Mouse (Mus musculus): Measurements from ENCODE around the gene C77080. TPM values are rescaled to one million over a fixed set of nuclear protein-coding genes. Genes with fewer than 3 reads are reported as not detected.

The C77080 gene
- polyA plus RNA-seq, 1 experiment from 2014 or later: 5.2 TPM

DNA sequence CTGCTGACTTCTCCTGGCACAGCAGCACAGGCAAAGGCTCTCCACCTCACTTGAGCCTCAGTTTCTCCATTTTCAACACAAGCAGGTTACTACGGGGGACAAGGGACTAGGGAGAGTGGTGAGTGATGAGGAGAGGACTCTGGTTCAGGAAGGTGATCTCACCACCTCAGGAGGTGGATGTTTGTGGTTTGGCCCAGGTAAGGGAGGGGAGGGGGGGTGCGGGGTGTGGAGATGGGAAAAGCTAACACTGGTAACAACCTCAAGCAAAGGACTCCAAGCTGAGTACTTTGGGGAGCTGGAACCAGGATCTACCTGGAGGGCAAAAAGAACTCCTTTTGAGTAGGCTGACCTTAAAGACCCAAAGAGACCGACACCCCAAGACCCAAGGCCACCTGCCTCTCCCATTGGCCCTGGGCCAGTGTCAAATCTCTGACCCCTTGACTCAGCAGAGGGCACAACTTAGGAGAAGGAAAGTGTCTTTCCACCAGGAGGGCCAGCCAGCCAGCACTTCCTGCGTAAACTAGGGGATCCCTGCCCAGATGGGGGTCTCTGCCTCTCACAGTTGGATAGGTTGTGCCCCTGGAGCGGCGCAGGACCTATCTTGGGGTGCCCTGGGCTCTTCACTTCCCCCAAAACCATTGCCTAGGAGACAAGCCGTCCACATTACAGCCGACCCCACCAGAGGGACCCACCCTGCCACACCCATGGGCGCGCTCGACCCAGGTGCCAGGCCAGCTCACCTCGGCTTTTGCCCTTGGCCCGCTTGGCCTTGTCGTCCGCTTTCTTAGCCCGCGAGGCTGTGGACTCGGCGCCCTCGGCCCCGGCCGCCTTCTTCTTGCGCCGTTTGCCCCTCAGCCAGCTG is 13.6 kb downstream of the C77080 start:
- ATAC-seq (ENCODE audit: borderline replicate concordance, extremely low read depth, low FRiP score, low TSS enrichment): no peak
- WGBS: 10% methylated on average over 24 of the region's 24 CpGs
- H3K9me3 ChIP-seq: no peaks in the 10 kb centered on the region
- H3K27ac ChIP-seq: no peak overlapping the region
- peak overlapping the region; percentile 90 for H3K4me2 ChIP-seq
- peak overlapping the region; percentile 48 for H3K4me3 ChIP-seq
- peaks cover 61% of the 10 kb centered on the region for H3K4me1 ChIP-seq
- H3K27me3 ChIP-seq: peaks cover 48% of the 10 kb centered on the region
- peak overlapping the region; percentile 48 for H3K9ac ChIP-seq
- H3K36me3 ChIP-seq: no peaks in the 10 kb centered on the region

GRCm38 (mm10) chr4:129246360-129247301 is 14.6 kb downstream of the C77080 start:
- ATAC-seq (ENCODE audit: borderline replicate concordance, extremely low read depth, low FRiP score, low TSS enrichment): no peak
- Histone ChIP-seq H3K27me3 (peaks cover 43% of the 10 kb centered on the region), H3K9ac (peak overlapping the region; percentile 13; the same call in 1 of the 2 replicates), H3K9me3 (no peaks in the 10 kb centered on the region), H3K4me2 (peak overlapping the region; percentile 90), H3K4me3 (peak overlapping the region; percentile 48), H3K4me1 (peaks cover 66% of the 10 kb centered on the region), H3K27ac (no peak overlapping the region), H3K36me3 (no peaks in the 10 kb centered on the region)
- WGBS: 35% methylated on average over 15 of the region's 15 CpGs

DNA sequence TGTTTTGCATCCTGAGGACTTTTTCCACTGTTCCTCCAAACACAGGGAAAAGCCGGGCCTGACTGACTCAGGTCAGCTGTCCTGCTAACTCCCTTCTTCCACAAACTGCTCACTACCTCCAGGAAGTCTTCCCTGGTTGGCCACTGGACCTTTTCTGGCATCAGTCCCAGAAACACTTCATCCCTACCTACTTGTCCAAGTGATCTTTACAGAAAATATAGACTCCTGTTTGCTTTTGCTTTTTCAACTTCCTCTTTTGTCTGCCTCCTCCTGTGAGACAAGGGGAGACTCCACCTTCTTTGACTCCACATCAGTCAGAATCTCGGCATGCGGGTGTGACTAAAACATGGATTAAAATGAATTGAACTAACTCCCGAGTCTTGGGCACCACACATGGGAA is 16.4 kb downstream of the C77080 start:
- Histone ChIP-seq H3K4me1 (peaks cover 58% of the 10 kb centered on the region), H3K9me3 (no peaks in the 10 kb centered on the region), H3K9ac (no peak overlapping the region), H3K27ac (no peak overlapping the region), H3K27me3 (peaks cover 29% of the 10 kb centered on the region), H3K4me3 (no peak overlapping the region), H3K4me2 (0 out of 2 replicates have a peak overlapping the region, but pooled peaks have one; percentile 5), H3K36me3 (no peaks in the 10 kb centered on the region)
- WGBS: 30% methylated on average over 4 of the region's 4 CpGs
- no peak for ATAC-seq (ENCODE audit: borderline replicate concordance, extremely low read depth, low FRiP score, low TSS enrichment)

DNA sequence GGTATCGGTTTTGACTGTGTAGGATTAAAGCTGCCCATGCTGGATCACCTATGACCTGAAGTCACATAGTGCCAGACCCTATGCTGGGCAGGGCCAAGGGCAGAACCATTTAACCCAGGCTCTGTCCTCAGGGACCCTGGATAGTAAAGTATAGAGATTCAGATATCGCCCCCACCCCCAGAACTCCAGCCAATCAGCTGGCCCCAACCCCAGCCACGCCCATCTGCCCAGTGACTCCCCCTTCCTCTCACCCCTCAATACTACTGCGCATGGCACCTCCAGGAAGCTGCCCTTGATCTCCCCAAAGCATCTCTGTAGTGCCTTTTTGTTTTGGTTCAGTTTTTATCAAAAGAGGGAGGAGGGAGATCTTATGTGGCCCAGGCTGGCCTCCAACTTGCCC is 18.4 kb downstream of the C77080 start:
- H3K27ac ChIP-seq: 0 out of 2 replicates have a peak overlapping the region, but pooled peaks have one; percentile 13
- H3K4me1 ChIP-seq: peaks cover 64% of the 10 kb centered on the region
- no peak overlapping the region for H3K4me2 ChIP-seq

GRCm38 (mm10) chr4:129242327-129242726 is 18.9 kb downstream of the C77080 start:
- H3K27ac ChIP-seq: 0 out of 2 replicates have a peak overlapping the region, but pooled peaks have one; percentile 13
- H3K4me3 ChIP-seq: no peak overlapping the region
- H3K27me3 ChIP-seq: peaks cover 12% of the 10 kb centered on the region
- no peaks in the 10 kb centered on the region for H3K9me3 ChIP-seq
- 33% methylated on average over 4 of the region's 4 CpGs for WGBS
- no peak overlapping the region for H3K9ac ChIP-seq
- no peak for ATAC-seq (ENCODE audit: borderline replicate concordance, extremely low read depth, low FRiP score, low TSS enrichment)
- no peaks in the 10 kb centered on the region for H3K36me3 ChIP-seq
- H3K4me1 ChIP-seq: peaks cover 64% of the 10 kb centered on the region
- no peak overlapping the region for H3K4me2 ChIP-seq

More for the DNA sequence above, 18.4 kb downstream of the C77080 start:
- Histone ChIP-seq H3K27me3 (peaks cover 16% of the 10 kb centered on the region), H3K9ac (no peak overlapping the region), H3K4me3 (no peak overlapping the region), H3K36me3 (no peaks in the 10 kb centered on the region), H3K9me3 (no peaks in the 10 kb centered on the region)
- no peak for ATAC-seq (ENCODE audit: borderline replicate concordance, extremely low read depth, low FRiP score, low TSS enrichment)
- WGBS: 54% methylated on average over 4 of the region's 4 CpGs

DNA sequence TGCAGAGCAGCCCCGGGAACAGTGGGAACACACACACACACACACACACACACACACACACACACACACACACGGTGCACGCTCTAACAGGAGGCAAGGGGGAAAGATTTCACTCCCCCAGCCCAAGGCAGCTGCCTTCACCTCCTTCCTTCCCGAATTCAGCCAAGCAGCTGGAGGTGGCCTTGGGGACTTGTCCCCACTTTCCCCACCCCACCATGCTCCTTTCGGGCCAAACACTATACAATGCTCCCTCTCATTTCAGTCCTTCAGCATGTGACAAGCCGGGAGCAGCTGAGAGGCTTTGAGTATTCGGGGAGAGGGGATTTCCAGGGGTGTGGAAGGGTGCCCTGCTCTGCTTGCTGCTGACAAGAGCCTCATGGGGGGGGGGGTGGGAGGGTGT is 19.3 kb downstream of the C77080 start:
- no peak for ATAC-seq (ENCODE audit: borderline replicate concordance, extremely low read depth, low FRiP score, low TSS enrichment)
- Histone ChIP-seq H3K36me3 (no peaks in the 10 kb centered on the region), H3K9ac (no peak overlapping the region), H3K4me2 (no peak overlapping the region), H3K9me3 (no peaks in the 10 kb centered on the region), H3K4me3 (no peak overlapping the region), H3K4me1 (peaks cover 64% of the 10 kb centered on the region), H3K27me3 (peaks cover 7% of the 10 kb centered on the region; the same call in 1 of the 2 replicates), H3K27ac (0 out of 2 replicates have a peak overlapping the region, but pooled peaks have one; percentile 13)
- WGBS: 21% methylated on average over 7 of the region's 7 CpGs

DNA sequence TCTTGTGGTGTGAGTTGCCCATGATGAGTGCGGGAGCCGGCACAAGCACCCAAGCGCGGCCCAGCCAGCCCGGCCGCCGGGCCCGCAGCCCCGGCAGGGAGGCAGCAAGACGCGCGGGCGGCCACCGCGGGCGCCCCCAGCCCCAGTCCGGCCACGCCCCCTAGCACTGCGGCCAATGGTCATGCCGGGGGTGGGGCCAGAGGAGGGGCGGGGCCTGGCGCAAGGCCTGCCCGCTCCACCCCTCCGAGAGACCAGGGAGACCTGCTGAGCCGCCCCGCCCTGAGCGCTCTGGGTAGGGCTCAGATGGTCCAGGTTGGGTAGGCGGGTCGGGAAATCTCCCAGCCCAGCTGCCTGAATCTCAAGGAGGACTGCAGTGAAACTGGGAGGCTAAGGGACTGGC is 22.1 kb downstream of the C77080 start:
- H3K4me2 ChIP-seq: peak overlapping the region; percentile 99
- H3K27ac ChIP-seq: no peak overlapping the region
- peak overlapping the region; percentile 63 for H3K9ac ChIP-seq
- H3K9me3 ChIP-seq: no peaks in the 10 kb centered on the region
- under 1% methylated on average over 29 of the region's 29 CpGs for WGBS
- no peaks in the 10 kb centered on the region for H3K36me3 ChIP-seq
- H3K4me1 ChIP-seq: peaks cover 62% of the 10 kb centered on the region
- H3K27me3 ChIP-seq: no peaks in the 10 kb centered on the region
- peak overlapping the region; percentile 74 for H3K4me3 ChIP-seq
- ATAC-seq (ENCODE audit: borderline replicate concordance, extremely low read depth, low FRiP score, low TSS enrichment): peak; percentile 86

DNA sequence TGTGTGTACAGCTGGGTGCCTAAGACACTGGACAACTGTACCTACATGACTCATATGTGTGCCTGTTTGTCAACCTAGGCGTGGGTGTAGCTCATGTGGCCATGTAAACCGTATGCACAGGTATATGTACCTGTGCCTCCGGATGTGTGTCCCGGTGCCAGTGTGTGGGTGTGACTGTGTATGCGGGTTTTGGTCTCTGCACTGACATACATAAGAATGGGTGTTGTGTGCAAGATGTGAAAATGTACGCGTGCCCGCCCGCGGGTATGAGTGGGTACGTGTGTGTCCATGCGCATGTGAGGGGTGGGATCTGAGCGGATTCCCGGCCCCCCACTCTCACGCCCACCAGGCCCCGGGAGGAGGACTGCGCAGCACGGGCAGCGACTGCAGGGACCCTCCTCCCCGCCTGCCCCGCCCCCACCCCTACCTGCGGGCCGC is 22.6 kb downstream of the C77080 start:
- peak overlapping the region; percentile 99 for H3K4me2 ChIP-seq
- peak overlapping the region; percentile 63 for H3K9ac ChIP-seq
- peak overlapping the region; percentile 74 for H3K4me3 ChIP-seq
- H3K4me1 ChIP-seq: peaks cover 64% of the 10 kb centered on the region
- ATAC-seq (ENCODE audit: borderline replicate concordance, extremely low read depth, low FRiP score, low TSS enrichment): peak; percentile 8; the same call in 1 of the 2 replicates
- H3K9me3 ChIP-seq: no peaks in the 10 kb centered on the region
- H3K36me3 ChIP-seq: no peaks in the 10 kb centered on the region
- WGBS: 1% methylated on average over 23 of the region's 23 CpGs
- H3K27me3 ChIP-seq: no peaks in the 10 kb centered on the region
- no peak overlapping the region for H3K27ac ChIP-seq

DNA sequence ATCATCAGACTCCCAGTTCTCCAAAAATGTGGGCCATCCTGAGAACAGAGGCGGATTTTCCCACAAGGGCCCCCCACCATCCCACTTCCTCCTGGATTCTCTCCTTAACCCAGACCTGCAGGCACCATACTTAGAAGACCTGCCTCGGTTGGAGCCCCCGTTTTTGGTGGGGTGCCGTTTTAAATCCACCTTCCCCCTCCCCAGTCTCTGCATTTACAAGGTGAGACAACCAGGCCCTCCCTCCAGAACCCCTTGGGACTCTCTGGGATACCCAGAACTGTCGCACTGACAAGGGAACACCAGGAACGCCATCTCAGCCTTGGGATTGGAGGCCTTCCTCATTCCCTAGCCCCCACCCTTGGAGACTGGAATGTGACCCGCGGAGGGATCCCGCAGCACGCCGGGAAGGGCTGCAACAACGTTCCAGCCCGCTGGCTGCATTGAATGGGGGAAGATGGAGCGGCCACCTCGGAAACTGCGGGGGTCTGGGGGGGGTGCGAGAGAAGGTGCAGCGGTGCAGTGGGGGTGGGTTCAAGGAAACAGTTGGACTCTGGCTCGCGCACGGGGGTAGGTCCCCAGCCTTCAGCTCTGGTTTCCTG is 23.3 kb downstream of the C77080 start:
- no peak for ATAC-seq (ENCODE audit: borderline replicate concordance, extremely low read depth, low FRiP score, low TSS enrichment)
- Histone ChIP-seq H3K4me1 (peaks cover 64% of the 10 kb centered on the region), H3K4me3 (peak overlapping the region; percentile 74)

DNA sequence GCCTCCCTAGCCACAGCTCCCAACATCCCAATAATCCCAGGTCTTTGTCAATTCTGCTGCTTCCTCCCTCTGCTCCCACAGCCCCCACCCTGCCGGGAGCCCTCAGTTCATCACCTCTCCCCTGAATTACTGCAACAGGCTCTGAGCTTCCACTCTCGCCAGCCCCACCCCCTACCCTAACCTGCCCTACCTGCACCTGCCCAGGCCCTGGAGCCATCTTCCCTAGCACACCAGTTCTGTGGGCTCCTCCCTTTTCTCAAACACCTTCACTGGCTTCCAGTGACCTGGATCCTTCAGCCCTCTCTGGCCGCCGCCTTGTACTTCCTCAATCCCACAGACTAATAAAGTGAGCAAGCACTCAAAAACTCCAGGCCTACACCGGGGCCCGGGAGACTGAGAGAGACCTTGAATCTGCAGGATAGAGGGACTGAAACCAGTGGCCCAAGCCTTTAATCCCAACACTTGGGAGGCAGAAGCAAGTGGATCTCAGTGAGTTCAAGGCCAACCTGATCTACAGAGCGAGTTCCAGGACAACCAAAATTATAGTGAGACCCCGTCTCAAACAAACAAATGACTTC is 24.9 kb downstream of the C77080 start:
- no peaks in the 10 kb centered on the region for H3K36me3 ChIP-seq
- no peak overlapping the region for H3K4me3 ChIP-seq
- 73% methylated on average over 8 of the region's 8 CpGs for WGBS
- no peak overlapping the region for H3K4me2 ChIP-seq
- no peak overlapping the region for H3K27ac ChIP-seq
- no peaks in the 10 kb centered on the region for H3K27me3 ChIP-seq
- peaks cover 69% of the 10 kb centered on the region for H3K4me1 ChIP-seq
- ATAC-seq (ENCODE audit: borderline replicate concordance, extremely low read depth, low FRiP score, low TSS enrichment): no peak
- H3K9ac ChIP-seq: no peak overlapping the region
- no peaks in the 10 kb centered on the region for H3K9me3 ChIP-seq

More for the DNA sequence above, 23.3 kb downstream of the C77080 start:
- Histone ChIP-seq H3K4me2 (peak overlapping the region; percentile 99), H3K27me3 (no peaks in the 10 kb centered on the region), H3K36me3 (no peaks in the 10 kb centered on the region), H3K9ac (peak overlapping the region; percentile 63; the same call in 1 of the 2 replicates), H3K9me3 (no peaks in the 10 kb centered on the region), H3K27ac (no peak overlapping the region)
- WGBS: 10% methylated on average over 21 of the region's 21 CpGs

- no peaks in the 10 kb centered on the region for H3K36me3 ChIP-seq
- H3K9me3 ChIP-seq: no peaks in the 10 kb centered on the region
- no peak overlapping the region for H3K4me2 ChIP-seq
- no peak overlapping the region for H3K27ac ChIP-seq
- H3K27me3 ChIP-seq: no peaks in the 10 kb centered on the region
- ATAC-seq (ENCODE audit: borderline replicate concordance, extremely low read depth, low FRiP score, low TSS enrichment): no peak
- no peak overlapping the region for H3K9ac ChIP-seq
- H3K4me1 ChIP-seq: peaks cover 75% of the 10 kb centered on the region
- 63% methylated on average over 3 of the region's 3 CpGs for WGBS
- H3K4me3 ChIP-seq: no peak overlapping the region
Observed at GRCm38 (mm10) chr4:129235147-129235546, 26.1 kb downstream of the C77080 start.
